Mouse (Mus musculus): Measurements from ENCODE around the gene Slc9a3.

DNA sequence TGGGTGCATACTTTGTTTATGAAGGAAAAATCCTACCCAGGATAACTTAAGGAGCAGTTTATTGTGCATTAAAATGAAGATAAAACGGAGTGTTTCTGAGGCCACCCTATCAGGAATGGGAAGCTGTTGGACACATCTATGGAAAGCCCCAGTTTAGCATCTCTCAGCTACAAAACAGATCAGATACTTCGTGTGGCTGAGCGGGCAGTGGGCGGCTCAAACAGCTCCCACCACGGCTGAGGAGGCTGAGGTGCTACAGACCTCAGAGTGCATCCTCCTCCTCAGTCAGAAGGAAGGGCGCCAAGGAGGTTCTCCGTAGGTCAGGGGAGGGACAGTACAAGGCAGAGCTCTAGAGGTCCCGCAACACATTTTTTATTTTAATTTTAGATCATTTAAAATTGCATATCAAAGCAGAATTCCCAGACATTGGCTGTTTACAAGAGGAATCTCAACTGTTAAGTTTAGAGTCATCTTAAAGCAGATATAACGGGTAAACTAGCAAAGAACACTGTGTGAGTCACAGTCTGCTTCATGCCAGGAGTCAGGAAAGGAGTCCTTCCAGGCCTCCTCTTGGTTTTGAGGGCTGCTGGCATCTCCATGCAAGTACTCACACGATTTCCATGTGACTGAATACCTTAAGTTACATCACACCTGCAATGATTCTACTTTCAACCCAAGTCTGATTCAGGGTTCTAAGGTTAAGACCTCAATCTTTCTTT, 48.3 kb downstream of the Slc9a3 start:
- TF ChIP-seq CTCF (IDR thresholded peaks at IDR 0.05; ENCODE audit: low read depth): no peak
- TF ChIP-seq EP300 (IDR thresholded peaks at IDR 0.05; ENCODE audit: low read depth): no peak

All from heart, postnatal 0 days (tissue).